Comparison of ENCODE assay signal across 8 mouse cellular contexts in the genomic region with DNA sequence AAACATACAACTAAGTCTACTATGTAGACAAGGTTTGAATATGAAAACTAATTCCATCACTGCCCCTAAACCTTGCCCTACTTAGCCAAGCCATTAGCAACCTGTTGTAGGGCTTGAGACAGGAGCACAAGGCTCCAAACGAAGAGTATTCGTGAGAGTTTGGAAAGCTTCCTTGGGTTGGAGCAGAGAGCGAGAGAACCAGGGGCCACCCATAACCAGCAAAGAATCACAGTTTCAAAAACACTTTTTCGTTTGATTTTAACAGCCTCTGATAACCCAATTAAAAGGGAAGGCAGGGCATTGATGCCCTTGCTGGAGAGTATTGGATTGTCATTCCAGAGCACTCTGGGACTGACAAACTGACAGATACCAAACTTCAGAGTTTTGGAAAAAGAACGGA. TPM values are rescaled to one million over a fixed set of nuclear protein-coding genes. Genes with fewer than 3 reads are reported as not detected.
DNase-seq lines count a peak whose midpoint lies in the region; ATAC-seq and TF ChIP-seq lines count a peak whose summit lies in the region.

No protein-coding gene starts in this region.

- WGBS in intestine, embryonic 15.5 days = 41% methylated on average over 5 of the region's 5 CpGs
- WGBS in neural tube, embryonic 12.5 days = 34% methylated on average over 5 of the region's 5 CpGs

- peak overlapping the region; percentile 81; the same call in 1 of the 2 replicates for H3K27ac ChIP-seq in left cerebral cortex, adult 2 months
- H3K27ac ChIP-seq in embryonic fibroblast, embryonic 13.5 days (ENCODE audit: insufficient read depth, low read length) = no peak overlapping the region
- H3K27ac ChIP-seq in intestine, embryonic 15.5 days = no peak overlapping the region
- H3K27ac ChIP-seq in neural tube, embryonic 12.5 days = no peak overlapping the region

- H3K9ac ChIP-seq in intestine, embryonic 15.5 days = peak overlapping the region; percentile 82
- H3K9ac ChIP-seq in neural tube, embryonic 12.5 days = peak overlapping the region; percentile 92

- no peak for ATAC-seq in intestine, embryonic 15.5 days
- no peak for ATAC-seq in neural tube, embryonic 12.5 days (ENCODE audit: low FRiP score, low read depth)
- no peak for ATAC-seq in activated CD4-positive, CD25-positive, alpha-beta regulatory T cell, adult 4 months

- intact Hi-C loops in left cerebral cortex, adult 2 months (cut with DNase I) = loop anchor here (2.0 kb wide), 1 partner anchor 63 kb away; the partner anchor contains the start of gene Ago1
- intact Hi-C loops in left cerebral cortex, postnatal 36 days (cut with DNase I) = no loop called here

- H3K36me3 ChIP-seq in intestine, embryonic 15.5 days = no peaks in the 10 kb centered on the region
- H3K36me3 ChIP-seq in neural tube, embryonic 12.5 days = no peaks in the 10 kb centered on the region; the same call in 1 of the 2 replicates

- no peak for TF ChIP-seq POLR2A in embryonic fibroblast, embryonic 13.5 days (IDR thresholded peaks at IDR 0.05; ENCODE audit: low read depth, low read length)

- H3K9me3 ChIP-seq in intestine, embryonic 15.5 days = no peaks in the 10 kb centered on the region
- no peaks in the 10 kb centered on the region for H3K9me3 ChIP-seq in neural tube, embryonic 12.5 days

- no peak for TF ChIP-seq CTCF in left cerebral cortex, adult 2 months (IDR thresholded peaks at IDR 0.05)
- TF ChIP-seq CTCF in embryonic fibroblast, embryonic 13.5 days (IDR thresholded peaks at IDR 0.05; ENCODE audit: borderline replicate concordance, insufficient read depth, low read length) = no peak

- no peak for DNase-seq in left cerebral cortex, adult 2 months (ENCODE audit: extremely low spot score in 1 of 2, low spot score in 2 of 2)
- DNase-seq in left cerebral cortex, postnatal 36 days (ENCODE audit: low spot score in 2 of 2) = no peak
- DNase-seq in urinary bladder, adult 2 months (ENCODE audit: low spot score) = no peak
- no peak for DNase-seq in cerebellum, adult 9-11 months

- peak overlapping the region; percentile 95 for H3K4me3 ChIP-seq in left cerebral cortex, adult 2 months
- peak overlapping the region; percentile 72 for H3K4me3 ChIP-seq in embryonic fibroblast, embryonic 13.5 days (ENCODE audit: insufficient read depth, low read length)
- peak overlapping the region; percentile 91 for H3K4me3 ChIP-seq in intestine, embryonic 15.5 days (replicated peaks)
- peak overlapping the region; percentile 91 for H3K4me3 ChIP-seq in neural tube, embryonic 12.5 days

- no peaks in the 10 kb centered on the region for H3K4me1 ChIP-seq in embryonic fibroblast, embryonic 13.5 days (ENCODE audit: control insufficient read depth, insufficient read depth, low read length)
- no peaks in the 10 kb centered on the region for H3K4me1 ChIP-seq in intestine, embryonic 15.5 days (replicated peaks)
- peaks cover 5% of the 10 kb centered on the region for H3K4me1 ChIP-seq in neural tube, embryonic 12.5 days

- H3K4me2 ChIP-seq in intestine, embryonic 15.5 days (replicated peaks) = peak overlapping the region; percentile 95
- H3K4me2 ChIP-seq in neural tube, embryonic 12.5 days (replicated peaks) = peak overlapping the region; percentile 87

- no peaks in the 10 kb centered on the region; the same call in 1 of the 2 replicates for H3K27me3 ChIP-seq in intestine, embryonic 15.5 days (replicated peaks)
- H3K27me3 ChIP-seq in neural tube, embryonic 12.5 days (replicated peaks) = no peaks in the 10 kb centered on the region

RNA-seq across cellular contexts. Expression of gene Ago4, which starts 1.0 kb away (rescaled TPM):
- total RNA-seq in left cerebral cortex, adult 2 months (2021) = 1 to 10 TPM; 7.6 to 9.6 TPM
- total RNA-seq in left cerebral cortex, postnatal 36 days (2021) = 1 to 10 TPM; 5.1 to 7.5 TPM
- polyA plus RNA-seq in embryonic fibroblast, embryonic 13.5 days (2011; ENCODE audit: insufficient read length, low read depth, missing spikeins) = 1.2 and 1.9 TPM in 2 replicates
- polyA plus RNA-seq in intestine, embryonic 15.5 days (2015; fragmentation: Nextera tagmentation; extraction: Ambion mirVana) = 0.97 and 1.1 TPM in 2 replicates
- 7.1 and 8.4 TPM in 2 replicates for polyA plus RNA-seq in neural tube, embryonic 12.5 days (2016; fragmentation: Nextera tagmentation; extraction: Ambion mirVana)
- 4.8 and 5.3 TPM in 2 replicates for polyA plus RNA-seq in urinary bladder, adult 2 months (2012; rRNA removed)
- polyA plus RNA-seq in activated CD4-positive, CD25-positive, alpha-beta regulatory T cell, adult 4 months (2017; shearing (Covaris generic)) = under 1 TPM; 0.05 to 0.09 TPM

RNA-seq across cellular contexts. Expression of gene Clspn, which starts 24.4 kb away (rescaled TPM):
- under 1 TPM; 0.63 to 0.75 TPM for total RNA-seq in left cerebral cortex, adult 2 months (2021)
- 1 to 10 TPM in 1 of 2 experiments, under 1 TPM in 1; 0.79 to 1.1 TPM for total RNA-seq in left cerebral cortex, postnatal 36 days (2021)
- 23.3 and 29.2 TPM in 2 replicates for polyA plus RNA-seq in embryonic fibroblast, embryonic 13.5 days (2011; ENCODE audit: insufficient read length, low read depth, missing spikeins)
- polyA plus RNA-seq in intestine, embryonic 15.5 days (2015; fragmentation: Nextera tagmentation; extraction: Ambion mirVana) = 30.0 and 33.0 TPM in 2 replicates
- polyA plus RNA-seq in neural tube, embryonic 12.5 days (2016; fragmentation: Nextera tagmentation; extraction: Ambion mirVana) = 22.2 and 23.9 TPM in 2 replicates
- polyA plus RNA-seq in urinary bladder, adult 2 months (2012; rRNA removed) = 0.74 and 0.81 TPM in 2 replicates
- 1 to 10 TPM; 7.0 to 8.4 TPM for polyA plus RNA-seq in activated CD4-positive, CD25-positive, alpha-beta regulatory T cell, adult 4 months (2017; shearing (Covaris generic))
